Mouse (Mus musculus): ENCODE data around the gene Dhps. TPM values are rescaled to one million over a fixed set of nuclear protein-coding genes. Genes with fewer than 3 reads are reported as not detected.

The Dhps gene
- total and polyA plus RNA-seq, 2 experiments from 2014 or later: 77.1 to 129 TPM

- Histone ChIP-seq H3K4me3 (ENCODE audit: low read depth, low read length) (no peak overlapping the region), H3K9me3 (ENCODE audit: low read length) (no peaks in the 10 kb centered on the region), H3K27me3 (ENCODE audit: insufficient read depth, low read length) (no peaks in the 10 kb centered on the region), H3K36me3 (ENCODE audit: insufficient read depth, low read length) (peaks cover 40% of the 10 kb centered on the region), H3K9ac (replicated peaks; ENCODE audit: low read length, poor library complexity, severe bottlenecking) (no peak overlapping the region), H3K4me1 (ENCODE audit: insufficient read depth, low read length) (no peaks in the 10 kb centered on the region), H3K4me2 (ENCODE audit: low read depth, low read length, poor library complexity, severe bottlenecking) (no peak overlapping the region), H3K27ac (ENCODE audit: low read depth, low read length) (no peak overlapping the region)
- DNase-seq (ENCODE audit: low spot score) (no peak), ATAC-seq (ENCODE audit: low FRiP score) (no peak)
- 96% methylated on average over 13 of the region's 13 CpGs for WGBS
- no peak for TF ChIP-seq CTCF (IDR thresholded peaks at IDR 0.05)
These were observed 23.5 kb downstream of the Dhps start for GRCm38 (mm10) chr8:85095051-85095450.

GRCm38 (mm10) chr8:85095566-85095965, 24.0 kb downstream of the Dhps start:
- Histone ChIP-seq H3K4me2 (ENCODE audit: low read depth, low read length, poor library complexity, severe bottlenecking) (no peak overlapping the region), H3K27me3 (ENCODE audit: insufficient read depth, low read length) (no peaks in the 10 kb centered on the region), H3K4me3 (ENCODE audit: low read depth, low read length) (no peak overlapping the region), H3K36me3 (ENCODE audit: insufficient read depth, low read length) (peaks cover 40% of the 10 kb centered on the region), H3K4me1 (ENCODE audit: insufficient read depth, low read length) (no peaks in the 10 kb centered on the region), H3K9me3 (ENCODE audit: low read length) (no peaks in the 10 kb centered on the region), H3K9ac (replicated peaks; ENCODE audit: low read length, poor library complexity, severe bottlenecking) (no peak overlapping the region), H3K27ac (ENCODE audit: low read depth, low read length) (no peak overlapping the region)
- TF ChIP-seq CTCF (IDR thresholded peaks at IDR 0.05): no peak
- DNase-seq (ENCODE audit: low spot score) (no peak), ATAC-seq (ENCODE audit: low FRiP score) (no peak)
- 95% methylated on average over 7 of the region's 7 CpGs for WGBS

- Histone ChIP-seq H3K4me2 (ENCODE audit: low read depth, low read length, poor library complexity, severe bottlenecking) (no peak overlapping the region), H3K27me3 (ENCODE audit: insufficient read depth, low read length) (no peaks in the 10 kb centered on the region), H3K36me3 (ENCODE audit: insufficient read depth, low read length) (peaks cover 40% of the 10 kb centered on the region), H3K9me3 (ENCODE audit: low read length) (no peaks in the 10 kb centered on the region), H3K4me1 (ENCODE audit: insufficient read depth, low read length) (no peaks in the 10 kb centered on the region), H3K9ac (replicated peaks; ENCODE audit: low read length, poor library complexity, severe bottlenecking) (no peak overlapping the region), H3K4me3 (ENCODE audit: low read depth, low read length) (no peak overlapping the region), H3K27ac (ENCODE audit: low read depth, low read length) (no peak overlapping the region)
- 96% methylated on average over 16 of the region's 16 CpGs for WGBS
- no peak for TF ChIP-seq CTCF (IDR thresholded peaks at IDR 0.05)
- ATAC-seq (ENCODE audit: low FRiP score): no peak
- no peak for DNase-seq (ENCODE audit: low spot score)
These were observed 24.6 kb downstream of the Dhps start for GRCm38 (mm10) chr8:85096196-85096595.

- peaks cover 40% of the 10 kb centered on the region for H3K36me3 ChIP-seq (ENCODE audit: insufficient read depth, low read length)
- DNase-seq (ENCODE audit: low spot score): no peak
- no peaks in the 10 kb centered on the region for H3K27me3 ChIP-seq (ENCODE audit: insufficient read depth, low read length)
- no peak overlapping the region for H3K27ac ChIP-seq (ENCODE audit: low read depth, low read length)
- no peaks in the 10 kb centered on the region for H3K9me3 ChIP-seq (ENCODE audit: low read length)
- no peak overlapping the region for H3K4me2 ChIP-seq (ENCODE audit: low read depth, low read length, poor library complexity, severe bottlenecking)
- TF ChIP-seq CTCF (IDR thresholded peaks at IDR 0.05): no peak
- no peak for ATAC-seq (ENCODE audit: low FRiP score)
- WGBS: 94% methylated on average over 4 of the region's 4 CpGs
- no peak overlapping the region for H3K4me3 ChIP-seq (ENCODE audit: low read depth, low read length)
- H3K9ac ChIP-seq (replicated peaks; ENCODE audit: low read length, poor library complexity, severe bottlenecking): no peak overlapping the region
- no peaks in the 10 kb centered on the region for H3K4me1 ChIP-seq (ENCODE audit: insufficient read depth, low read length)
These were observed 25.3 kb downstream of the Dhps start for GRCm38 (mm10) chr8:85096850-85097249.

GRCm38 (mm10) chr8:85100076-85100665, 28.6 kb downstream of the Dhps start:
- H3K27me3 ChIP-seq (ENCODE audit: insufficient read depth, low read length): no peaks in the 10 kb centered on the region
- DNase-seq (ENCODE audit: low spot score) (no peak), ATAC-seq (ENCODE audit: low FRiP score) (no peak)
- WGBS: 84% methylated on average over 4 of the region's 4 CpGs
- TF ChIP-seq CTCF (IDR thresholded peaks at IDR 0.05): no peak
- H3K4me3 ChIP-seq (ENCODE audit: low read depth, low read length): no peak overlapping the region
- no peaks in the 10 kb centered on the region for H3K9me3 ChIP-seq (ENCODE audit: low read length)
- H3K9ac ChIP-seq (replicated peaks; ENCODE audit: low read length, poor library complexity, severe bottlenecking): no peak overlapping the region
- peaks cover 30% of the 10 kb centered on the region for H3K36me3 ChIP-seq (ENCODE audit: insufficient read depth, low read length)
- no peak overlapping the region for H3K4me2 ChIP-seq (ENCODE audit: low read depth, low read length, poor library complexity, severe bottlenecking)
- no peak overlapping the region for H3K27ac ChIP-seq (ENCODE audit: low read depth, low read length)
- no peaks in the 10 kb centered on the region for H3K4me1 ChIP-seq (ENCODE audit: insufficient read depth, low read length)

GRCm38 (mm10) chr8:85113241-85113640, 41.7 kb downstream of the Dhps start:
- Histone ChIP-seq H3K4me3 (ENCODE audit: low read depth, low read length) (no peak overlapping the region), H3K4me1 (ENCODE audit: insufficient read depth, low read length) (no peaks in the 10 kb centered on the region), H3K9me3 (ENCODE audit: low read length) (peaks cover 8% of the 10 kb centered on the region; the same call in 1 of the 2 replicates), H3K36me3 (ENCODE audit: insufficient read depth, low read length) (peaks cover 24% of the 10 kb centered on the region), H3K9ac (replicated peaks; ENCODE audit: low read length, poor library complexity, severe bottlenecking) (no peak overlapping the region), H3K4me2 (ENCODE audit: low read depth, low read length, poor library complexity, severe bottlenecking) (no peak overlapping the region), H3K27me3 (ENCODE audit: insufficient read depth, low read length) (no peaks in the 10 kb centered on the region), H3K27ac (ENCODE audit: low read depth, low read length) (no peak overlapping the region)
- DNase-seq (ENCODE audit: low spot score) (no peak), ATAC-seq (ENCODE audit: low FRiP score) (no peak)
- WGBS: 96% methylated on average over 10 of the region's 10 CpGs
- no peak for TF ChIP-seq CTCF (IDR thresholded peaks at IDR 0.05)
